Mouse (Mus musculus): ENCODE measurements around the gene Cavin3. TPM values are rescaled to one million over a fixed set of nuclear protein-coding genes. Genes with fewer than 3 reads are reported as not detected.
"Not testable (repeated sequence)": the region's sequence is repeated elsewhere in the genome, so short reads cannot be mapped to it uniquely, and the experiment has no call there.

Cavin3 gene
- polyA plus RNA-seq, 1 experiment = 0.07 TPM

DNA sequence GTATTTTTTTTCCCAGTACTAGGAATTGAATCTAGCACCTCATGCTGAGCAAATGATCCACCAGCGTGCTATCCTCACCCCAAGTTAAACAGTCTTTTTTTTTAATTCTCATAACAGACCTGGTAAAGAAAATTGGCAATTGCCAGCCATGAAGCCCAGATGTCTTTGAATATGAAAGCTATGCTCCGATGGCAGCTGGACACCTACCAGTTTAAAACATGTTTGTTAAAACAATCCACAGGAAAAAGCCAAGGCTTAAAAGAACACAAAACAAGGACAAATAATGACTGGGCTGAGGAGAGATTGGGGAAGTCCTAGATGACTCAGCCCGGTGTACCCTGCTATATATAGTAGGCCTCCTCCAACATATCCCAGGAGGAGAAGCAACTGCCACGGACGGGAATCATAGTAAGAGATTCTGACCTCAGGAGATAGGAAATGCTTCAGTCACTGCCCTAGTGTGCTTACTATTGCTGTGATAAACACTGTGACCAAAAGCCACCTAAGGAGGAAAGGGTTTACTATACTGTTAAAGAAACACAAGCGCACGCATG, 6.6 kb downstream of the Cavin3 start:
- Histone ChIP-seq H3K36me3 (ENCODE audit: control insufficient read depth) (no peaks in the 10 kb centered on the region), H3K9me3 (ENCODE audit: control insufficient read depth, low read length) (no peaks in the 10 kb centered on the region), H3K4me3 (replicated peaks) (no peak overlapping the region), H3K4me1 (ENCODE audit: control insufficient read depth) (peaks cover 2% of the 10 kb centered on the region; the same call in 1 of the 2 replicates), H3K27me3 (ENCODE audit: control insufficient read depth) (peaks cover 1% of the 10 kb centered on the region; the same call in 1 of the 2 replicates)
- TF ChIP-seq TAL1 (IDR thresholded peaks at IDR 0.05; ENCODE audit: low read length) (no peak), GATA1 (IDR thresholded peaks at IDR 0.05; ENCODE audit: low read length) (no peak)

DNA sequence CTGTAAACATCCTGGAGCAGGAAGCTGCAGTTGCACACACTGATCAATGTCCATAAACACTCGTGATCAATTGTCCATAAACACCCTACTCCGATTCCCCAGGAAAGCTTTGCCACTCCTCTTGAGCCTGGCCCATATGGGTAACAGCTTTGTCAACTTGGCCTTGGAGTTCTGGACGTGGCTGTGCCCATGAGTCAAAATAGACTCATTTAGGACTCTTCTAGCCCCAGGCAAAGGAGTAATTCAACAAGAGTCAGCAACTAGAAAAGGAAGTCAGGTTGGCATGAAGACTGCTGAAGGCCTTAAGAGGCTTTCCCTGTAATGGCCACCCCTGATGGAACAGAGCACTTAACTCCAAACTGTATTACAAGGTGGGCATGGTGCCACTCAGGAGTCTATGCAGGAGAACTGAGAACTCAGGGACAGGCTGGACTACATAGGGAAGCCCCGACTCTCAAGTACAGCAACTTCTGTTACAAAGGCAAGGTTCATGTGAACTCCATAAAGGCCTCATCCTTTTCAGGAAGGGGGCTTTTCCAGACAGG, 7.3 kb downstream of the Cavin3 start:
- Histone ChIP-seq H3K36me3 (ENCODE audit: control insufficient read depth) (no peaks in the 10 kb centered on the region), H3K27me3 (ENCODE audit: control insufficient read depth) (no peaks in the 10 kb centered on the region), H3K4me1 (ENCODE audit: control insufficient read depth) (peaks cover 2% of the 10 kb centered on the region; the same call in 1 of the 2 replicates), H3K4me3 (replicated peaks) (no peak overlapping the region), H3K9me3 (ENCODE audit: control insufficient read depth, low read length) (no peaks in the 10 kb centered on the region)
- TF ChIP-seq GATA1 (IDR thresholded peaks at IDR 0.05; ENCODE audit: low read length) (no peak), TAL1 (IDR thresholded peaks at IDR 0.05; ENCODE audit: low read length) (no peak)

GRCm38 (mm10) chr7:105472607-105473006, 9.5 kb downstream of the Cavin3 start:
- no peak for TF ChIP-seq TAL1 (IDR thresholded peaks at IDR 0.05; ENCODE audit: low read length)
- TF ChIP-seq GATA1 (IDR thresholded peaks at IDR 0.05; ENCODE audit: low read length) = no peak
- Histone ChIP-seq H3K9me3 (ENCODE audit: control insufficient read depth, low read length) (no peaks in the 10 kb centered on the region), H3K4me3 (replicated peaks) (no peak overlapping the region), H3K4me1 (ENCODE audit: control insufficient read depth) (peaks cover 2% of the 10 kb centered on the region; the same call in 1 of the 2 replicates), H3K27me3 (ENCODE audit: control insufficient read depth) (no peaks in the 10 kb centered on the region), H3K36me3 (ENCODE audit: control insufficient read depth) (no peaks in the 10 kb centered on the region)

DNA sequence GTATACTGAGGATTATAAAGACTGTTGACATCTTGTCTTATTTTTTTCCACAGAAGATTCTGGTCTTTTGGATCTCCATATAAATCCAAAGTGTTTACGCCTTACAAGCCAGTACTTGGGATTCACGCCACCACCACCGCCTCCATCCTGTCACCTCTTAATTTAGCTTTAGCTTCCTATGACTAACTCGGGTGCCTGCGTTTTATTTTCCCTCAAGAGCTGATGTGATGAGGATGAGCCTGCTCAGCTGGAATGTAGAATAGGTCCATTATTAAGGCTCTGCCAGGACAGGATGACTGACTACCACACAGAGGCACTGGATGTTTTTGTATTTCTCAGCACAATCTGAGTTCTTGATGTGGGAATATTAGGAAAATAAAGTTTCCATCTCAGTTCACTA, 16.6 kb downstream of the Cavin3 start:
- not testable (repeated sequence) for H3K4me1 ChIP-seq (ENCODE audit: control insufficient read depth); H3K9me3 ChIP-seq (ENCODE audit: control insufficient read depth, low read length); H3K36me3 ChIP-seq (ENCODE audit: control insufficient read depth); H3K4me3 ChIP-seq (replicated peaks); H3K27me3 ChIP-seq (ENCODE audit: control insufficient read depth)

GRCm38 (mm10) chr7:105458546-105458945, 23.6 kb downstream of the Cavin3 start:
- TF ChIP-seq TAL1 (IDR thresholded peaks at IDR 0.05; ENCODE audit: low read length) = no peak
- TF ChIP-seq GATA1 (IDR thresholded peaks at IDR 0.05; ENCODE audit: low read length) = no peak
- H3K27me3 ChIP-seq (ENCODE audit: control insufficient read depth) = no peaks in the 10 kb centered on the region
- H3K4me1 ChIP-seq (ENCODE audit: control insufficient read depth) = no peaks in the 10 kb centered on the region
- no peak overlapping the region for H3K4me3 ChIP-seq (replicated peaks)
- no peaks in the 10 kb centered on the region for H3K9me3 ChIP-seq (ENCODE audit: control insufficient read depth, low read length)
- H3K36me3 ChIP-seq (ENCODE audit: control insufficient read depth) = no peaks in the 10 kb centered on the region

- not testable (repeated sequence) for H3K9me3 ChIP-seq (ENCODE audit: control insufficient read depth, low read length); H3K27me3 ChIP-seq (ENCODE audit: control insufficient read depth); H3K4me3 ChIP-seq (replicated peaks); H3K36me3 ChIP-seq (ENCODE audit: control insufficient read depth); H3K4me1 ChIP-seq (ENCODE audit: control insufficient read depth)
Observed at GRCm38 (mm10) chr7:105453345-105453744, 28.8 kb downstream of the Cavin3 start.

DNA sequence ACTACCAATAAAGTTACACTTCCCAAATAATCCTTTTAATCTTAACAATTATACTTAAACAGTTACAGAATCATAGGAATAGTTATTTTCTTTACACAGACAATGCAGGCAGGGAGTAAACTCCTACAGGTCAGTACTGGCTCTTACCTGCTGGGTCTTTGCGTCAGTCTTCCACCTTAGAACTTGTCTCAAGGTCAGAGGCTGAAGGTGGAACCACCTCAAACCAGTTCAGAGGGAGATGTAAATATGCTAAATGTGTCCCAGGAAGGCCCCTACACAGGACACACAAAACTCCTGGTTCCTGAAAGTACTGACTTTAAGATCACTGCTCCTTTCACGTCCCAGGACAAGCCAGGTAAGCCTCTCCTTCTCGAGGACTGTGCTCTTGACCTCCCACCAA, 37.0 kb downstream of the Cavin3 start:
- Histone ChIP-seq H3K9me3 (ENCODE audit: control insufficient read depth, low read length) (no peaks in the 10 kb centered on the region), H3K36me3 (ENCODE audit: control insufficient read depth) (no peaks in the 10 kb centered on the region), H3K27me3 (ENCODE audit: control insufficient read depth) (no peaks in the 10 kb centered on the region), H3K4me1 (ENCODE audit: control insufficient read depth) (no peaks in the 10 kb centered on the region), H3K4me3 (replicated peaks) (no peak overlapping the region)
- no peak for TF ChIP-seq TAL1 (IDR thresholded peaks at IDR 0.05; ENCODE audit: low read length)
- no peak for TF ChIP-seq GATA1 (IDR thresholded peaks at IDR 0.05; ENCODE audit: low read length)

GRCm38 (mm10) chr7:105441426-105441825, 40.7 kb downstream of the Cavin3 start:
- Histone ChIP-seq H3K27me3 (ENCODE audit: control insufficient read depth) (no peaks in the 10 kb centered on the region), H3K9me3 (ENCODE audit: control insufficient read depth, low read length) (no peaks in the 10 kb centered on the region), H3K4me1 (ENCODE audit: control insufficient read depth) (no peaks in the 10 kb centered on the region), H3K4me3 (replicated peaks) (no peak overlapping the region), H3K36me3 (ENCODE audit: control insufficient read depth) (no peaks in the 10 kb centered on the region)
- no peak for TF ChIP-seq TAL1 (IDR thresholded peaks at IDR 0.05; ENCODE audit: low read length)

GRCm38 (mm10) chr7:105437979-105438772, 43.9 kb downstream of the Cavin3 start:
- Histone ChIP-seq H3K4me3 (replicated peaks) (no peak overlapping the region), H3K4me1 (ENCODE audit: control insufficient read depth) (no peaks in the 10 kb centered on the region), H3K36me3 (ENCODE audit: control insufficient read depth) (no peaks in the 10 kb centered on the region), H3K27me3 (ENCODE audit: control insufficient read depth) (no peaks in the 10 kb centered on the region), H3K9me3 (ENCODE audit: control insufficient read depth, low read length) (peaks cover 12% of the 10 kb centered on the region)
- TF ChIP-seq GATA1 (IDR thresholded peaks at IDR 0.05; ENCODE audit: low read length) (no peak), TAL1 (IDR thresholded peaks at IDR 0.05; ENCODE audit: low read length) (no peak)

All from erythroblast, embryonic 14.5 days (primary cell).